Mouse (Mus musculus) midbrain, embryonic 15.5 days (tissue): ENCODE measurements around the gene Pcdh9. TPM values are rescaled to one million over a fixed set of nuclear protein-coding genes. Genes with fewer than 3 reads are reported as not detected.

Source experiments
- ATAC-seq: fragments of 200-750 bp; cut with Nextera tagmentation; replicated peaks from 2 replicates; pipeline ENCODE4 v1.8.0; 2017; ENCODE audit warnings: moderate TSS enrichment
- H3K27ac ChIP-seq: fragments of 300-500 bp; sonication (generic); 2 replicates; pipeline ENCODE4 v1.5.1; 2015; ENCODE audit warnings: mild to moderate bottlenecking, inconsistent platforms
- H3K27me3 ChIP-seq: fragments of 300-500 bp; sonication (generic); replicated peaks from 2 replicates; pipeline ENCODE4 v1.6.1; 2015; ENCODE audit warnings: inconsistent platforms
- H3K36me3 ChIP-seq: fragments of 300-500 bp; sonication (generic); replicated peaks from 2 replicates; pipeline ENCODE4 v1.6.1; 2015; ENCODE audit warnings: inconsistent platforms
- H3K4me1 ChIP-seq: fragments of 300-500 bp; sonication (generic); 2 replicates; pipeline ENCODE4 v1.6.1; 2015; ENCODE audit warnings: inconsistent platforms
- H3K4me2 ChIP-seq: fragments of 300-500 bp; sonication (generic); 2 replicates; pipeline ENCODE4 v1.6.1; 2015; ENCODE audit warnings: inconsistent platforms, mild to moderate bottlenecking, moderate library complexity
- H3K4me3 ChIP-seq: fragments of 300-500 bp; sonication (generic); 2 replicates; pipeline ENCODE4 v1.5.1; 2015; ENCODE audit warnings: mild to moderate bottlenecking, inconsistent platforms
- H3K9ac ChIP-seq: fragments of 300-500 bp; sonication (generic); 2 replicates; pipeline ENCODE4 v1.6.1; 2015; ENCODE audit warnings: mild to moderate bottlenecking, inconsistent platforms
- H3K9me3 ChIP-seq: fragments of 300-500 bp; sonication (generic); 2 replicates; pipeline ENCODE4 v1.6.1; 2016; ENCODE audit warnings: inconsistent platforms
- WGBS: fragments of 180-500 bp; shearing (Covaris S2); methylation state at CpG from one replicate; pipeline ENCODE4 v1.1.7; 2015; ENCODE audit warnings: mixed read lengths; 5-methylcytosine and 5-hydroxymethylcytosine counted together
- polyA plus RNA-seq: library from polyadenylated mRNA; unstranded; fragments of >200 nt; fragmentation: Nextera tagmentation; extraction: Ambion mirVana; gene quantifications from 2 replicates; pipeline ENCODE4 v1.2.1, GENCODE M21; 2015

Gene Pcdh9
- polyA plus RNA-seq, 1 experiment from 2014 or later = 172 TPM

GRCm38 (mm10) chr14:93182606-93183491 is 707.6 kb downstream of the Pcdh9 start:
- 89% methylated on average over 9 of the region's 9 CpGs for WGBS
- Histone ChIP-seq H3K4me2 (no peak overlapping the region), H3K36me3 (no peaks in the 10 kb centered on the region), H3K9ac (no peak overlapping the region), H3K27me3 (no peaks in the 10 kb centered on the region), H3K9me3 (no peaks in the 10 kb centered on the region), H3K27ac (no peak overlapping the region), H3K4me3 (no peak overlapping the region), H3K4me1 (no peaks in the 10 kb centered on the region)
- no peak for ATAC-seq

- Histone ChIP-seq H3K9ac (no peak overlapping the region), H3K4me2 (no peak overlapping the region), H3K27ac (no peak overlapping the region), H3K36me3 (no peaks in the 10 kb centered on the region), H3K9me3 (no peaks in the 10 kb centered on the region), H3K4me3 (no peak overlapping the region), H3K27me3 (no peaks in the 10 kb centered on the region), H3K4me1 (no peaks in the 10 kb centered on the region)
- ATAC-seq = no peak; the same call in 1 of the 2 replicates
Measured at GRCm38 (mm10) chr14:93169201-93169600, 721.3 kb downstream of the Pcdh9 start.

- Histone ChIP-seq H3K4me1 (no peaks in the 10 kb centered on the region), H3K27ac (no peak overlapping the region), H3K36me3 (no peaks in the 10 kb centered on the region), H3K9me3 (no peaks in the 10 kb centered on the region), H3K4me3 (no peak overlapping the region), H3K27me3 (no peaks in the 10 kb centered on the region), H3K9ac (no peak overlapping the region), H3K4me2 (no peak overlapping the region)
- 54% methylated on average over 2 of the region's 2 CpGs for WGBS
- ATAC-seq = no peak
Measured at GRCm38 (mm10) chr14:93168367-93168766, 722.1 kb downstream of the Pcdh9 start.

GRCm38 (mm10) chr14:93143414-93143813 is 747.1 kb downstream of the Pcdh9 start:
- no peaks in the 10 kb centered on the region for H3K27me3 ChIP-seq
- WGBS = 86% methylated on average over 6 of the region's 6 CpGs
- no peak overlapping the region for H3K4me2 ChIP-seq
- ATAC-seq = no peak
- H3K4me1 ChIP-seq = no peaks in the 10 kb centered on the region
- H3K9me3 ChIP-seq = no peaks in the 10 kb centered on the region
- no peak overlapping the region for H3K9ac ChIP-seq
- no peak overlapping the region for H3K27ac ChIP-seq
- H3K4me3 ChIP-seq = no peak overlapping the region
- H3K36me3 ChIP-seq = no peaks in the 10 kb centered on the region

- Histone ChIP-seq H3K27ac (no peak overlapping the region), H3K27me3 (no peaks in the 10 kb centered on the region), H3K4me1 (no peaks in the 10 kb centered on the region), H3K9ac (no peak overlapping the region), H3K4me2 (no peak overlapping the region), H3K9me3 (no peaks in the 10 kb centered on the region), H3K4me3 (no peak overlapping the region), H3K36me3 (no peaks in the 10 kb centered on the region)
- 90% methylated on average over 4 of the region's 4 CpGs for WGBS
- no peak for ATAC-seq
Measured at GRCm38 (mm10) chr14:93142076-93142475, 748.4 kb downstream of the Pcdh9 start.

- 85% methylated on average over 3 of the region's 3 CpGs for WGBS
- Histone ChIP-seq H3K9ac (no peak overlapping the region), H3K4me2 (no peak overlapping the region), H3K4me3 (no peak overlapping the region), H3K9me3 (no peaks in the 10 kb centered on the region), H3K27me3 (no peaks in the 10 kb centered on the region), H3K27ac (no peak overlapping the region), H3K4me1 (no peaks in the 10 kb centered on the region), H3K36me3 (no peaks in the 10 kb centered on the region)
- ATAC-seq = no peak
Measured at GRCm38 (mm10) chr14:93126993-93127392, 763.5 kb downstream of the Pcdh9 start.

- no peak overlapping the region for H3K27ac ChIP-seq
- no peak overlapping the region for H3K4me2 ChIP-seq
- H3K27me3 ChIP-seq = no peaks in the 10 kb centered on the region
- no peak overlapping the region for H3K9ac ChIP-seq
- ATAC-seq = no peak
- WGBS = 68% methylated on average over 2 of the region's 2 CpGs
- no peaks in the 10 kb centered on the region for H3K4me1 ChIP-seq
- no peaks in the 10 kb centered on the region for H3K9me3 ChIP-seq
- H3K36me3 ChIP-seq = no peaks in the 10 kb centered on the region
- H3K4me3 ChIP-seq = no peak overlapping the region
Measured at GRCm38 (mm10) chr14:93102755-93103154, 787.7 kb downstream of the Pcdh9 start.

- H3K27me3 ChIP-seq = no peaks in the 10 kb centered on the region
- H3K4me3 ChIP-seq = no peak overlapping the region
- H3K27ac ChIP-seq = no peak overlapping the region
- no peaks in the 10 kb centered on the region for H3K36me3 ChIP-seq
- no peak overlapping the region for H3K9ac ChIP-seq
- no peaks in the 10 kb centered on the region for H3K4me1 ChIP-seq
- WGBS = 74% methylated on average over 2 of the region's 2 CpGs
- H3K9me3 ChIP-seq = no peaks in the 10 kb centered on the region
- no peak for ATAC-seq
- H3K4me2 ChIP-seq = no peak overlapping the region
Measured at GRCm38 (mm10) chr14:93095081-93095480, 795.4 kb downstream of the Pcdh9 start.

GRCm38 (mm10) chr14:93092806-93093205 is 797.7 kb downstream of the Pcdh9 start:
- 85% methylated on average over 4 of the region's 4 CpGs for WGBS
- no peak overlapping the region for H3K4me3 ChIP-seq
- H3K9ac ChIP-seq = no peak overlapping the region
- no peak overlapping the region for H3K27ac ChIP-seq
- no peak overlapping the region for H3K4me2 ChIP-seq
- no peaks in the 10 kb centered on the region for H3K9me3 ChIP-seq
- H3K27me3 ChIP-seq = no peaks in the 10 kb centered on the region
- no peak for ATAC-seq
- H3K4me1 ChIP-seq = no peaks in the 10 kb centered on the region
- no peaks in the 10 kb centered on the region for H3K36me3 ChIP-seq

GRCm38 (mm10) chr14:93085646-93086045 is 804.8 kb downstream of the Pcdh9 start:
- Histone ChIP-seq H3K4me3 (no peak overlapping the region), H3K9me3 (no peaks in the 10 kb centered on the region), H3K4me2 (no peak overlapping the region), H3K36me3 (no peaks in the 10 kb centered on the region), H3K4me1 (no peaks in the 10 kb centered on the region), H3K27me3 (no peaks in the 10 kb centered on the region), H3K9ac (no peak overlapping the region), H3K27ac (no peak overlapping the region)
- 74% methylated on average over 2 of the region's 2 CpGs for WGBS
- no peak for ATAC-seq

GRCm38 (mm10) chr14:93083140-93083539 is 807.3 kb downstream of the Pcdh9 start:
- Histone ChIP-seq H3K36me3 (no peaks in the 10 kb centered on the region), H3K4me2 (no peak overlapping the region), H3K4me3 (no peak overlapping the region), H3K9me3 (no peaks in the 10 kb centered on the region), H3K9ac (no peak overlapping the region), H3K4me1 (no peaks in the 10 kb centered on the region), H3K27ac (no peak overlapping the region), H3K27me3 (no peaks in the 10 kb centered on the region)
- ATAC-seq = no peak
- WGBS = 13% methylated on average over 2 of the region's 2 CpGs

- no peaks in the 10 kb centered on the region for H3K4me1 ChIP-seq
- no peak overlapping the region for H3K4me2 ChIP-seq
- ATAC-seq = no peak
- no peak overlapping the region for H3K4me3 ChIP-seq
- no peaks in the 10 kb centered on the region for H3K27me3 ChIP-seq
- H3K27ac ChIP-seq = no peak overlapping the region
- H3K36me3 ChIP-seq = no peaks in the 10 kb centered on the region
- H3K9me3 ChIP-seq = no peaks in the 10 kb centered on the region
- no peak overlapping the region for H3K9ac ChIP-seq
- WGBS = 38% methylated on average over 2 of the region's 2 CpGs
Measured at GRCm38 (mm10) chr14:93080910-93081309, 809.6 kb downstream of the Pcdh9 start.

GRCm38 (mm10) chr14:93075761-93076160 is 814.7 kb downstream of the Pcdh9 start:
- Histone ChIP-seq H3K4me2 (no peak overlapping the region), H3K9me3 (no peaks in the 10 kb centered on the region), H3K27ac (no peak overlapping the region), H3K27me3 (no peaks in the 10 kb centered on the region), H3K36me3 (no peaks in the 10 kb centered on the region), H3K9ac (no peak overlapping the region), H3K4me1 (no peaks in the 10 kb centered on the region), H3K4me3 (no peak overlapping the region)
- no peak for ATAC-seq
- WGBS = 64% methylated on average over 2 of the region's 2 CpGs
